Mouse (Mus musculus) heart, embryonic 11.5 days (tissue): ENCODE data around the gene Taf10. TPM values are rescaled to one million over a fixed set of nuclear protein-coding genes. Genes with fewer than 3 reads are reported as not detected.
"Not testable (repeated sequence)": the region's sequence is repeated elsewhere in the genome, so short reads cannot be mapped to it uniquely, and the experiment has no call there.

Source experiments
- ATAC-seq: fragments of 200-750 bp; cut with Nextera tagmentation; replicated peaks from 2 replicates; pipeline ENCODE4 v1.8.0; 2017; ENCODE audit warnings: moderate library complexity; ENCODE audit not compliant: insufficient number of reproducible peaks, low FRiP score, low TSS enrichment
- H3K27ac ChIP-seq: fragments of 300-500 bp; sonication (generic); 2 replicates; pipeline ENCODE4 v1.5.1; 2014; ENCODE audit warnings: mild to moderate bottlenecking, low read depth, low read length
- H3K27me3 ChIP-seq: fragments of 300-500 bp; sonication (generic); 2 replicates; pipeline ENCODE4 v1.6.1; 2014; ENCODE audit warnings: mild to moderate bottlenecking, low read length, mixed read lengths; ENCODE audit not compliant: control insufficient read depth, insufficient read depth
- H3K36me3 ChIP-seq: fragments of 300-500 bp; sonication (generic); 2 replicates; pipeline ENCODE4 v1.6.1; 2014; ENCODE audit warnings: mild to moderate bottlenecking, low read length, moderate library complexity, mixed read lengths; ENCODE audit not compliant: control insufficient read depth, insufficient read depth
- H3K4me1 ChIP-seq: fragments of 300-500 bp; sonication (generic); 2 replicates; pipeline ENCODE4 v1.6.1; 2014; ENCODE audit warnings: low read length; ENCODE audit not compliant: control insufficient read depth, insufficient read depth
- H3K4me2 ChIP-seq: fragments of 300-500 bp; sonication (generic); 2 replicates; pipeline ENCODE4 v1.6.1; 2014; ENCODE audit warnings: mild to moderate bottlenecking, moderate library complexity
- H3K4me3 ChIP-seq: fragments of 300-500 bp; sonication (generic); 2 replicates; pipeline ENCODE4 v1.5.1; 2014; ENCODE audit warnings: low read depth, low read length
- H3K9ac ChIP-seq: fragments of 300-500 bp; sonication (generic); 2 replicates; pipeline ENCODE4 v1.6.1; 2014; ENCODE audit warnings: mild to moderate bottlenecking, low read depth, low read length, moderate library complexity
- H3K9me3 ChIP-seq: fragments of 300-500 bp; sonication (generic); replicated peaks from 2 replicates; pipeline ENCODE4 v1.6.1; 2016; ENCODE audit warnings: low read length; ENCODE audit not compliant: control insufficient read depth
- WGBS: fragments of 180-500 bp; shearing (Covaris S2); extraction: QIAGEN DNeasy Blood & Tissue Kit; methylation state at CpG from one replicate; pipeline ENCODE4 v1.1.7; 2014; ENCODE audit not compliant: insufficient replicate concordance; 5-methylcytosine and 5-hydroxymethylcytosine counted together
- polyA plus RNA-seq: library from polyadenylated mRNA; unstranded; fragments of >200 nt; fragmentation: Nextera tagmentation; extraction: Ambion mirVana; gene quantifications from 2 replicates; pipeline ENCODE4 v1.2.1, GENCODE M21; 2014

Gene Taf10
- polyA plus RNA-seq, 1 experiment from 2014 or later: 161 TPM

DNA sequence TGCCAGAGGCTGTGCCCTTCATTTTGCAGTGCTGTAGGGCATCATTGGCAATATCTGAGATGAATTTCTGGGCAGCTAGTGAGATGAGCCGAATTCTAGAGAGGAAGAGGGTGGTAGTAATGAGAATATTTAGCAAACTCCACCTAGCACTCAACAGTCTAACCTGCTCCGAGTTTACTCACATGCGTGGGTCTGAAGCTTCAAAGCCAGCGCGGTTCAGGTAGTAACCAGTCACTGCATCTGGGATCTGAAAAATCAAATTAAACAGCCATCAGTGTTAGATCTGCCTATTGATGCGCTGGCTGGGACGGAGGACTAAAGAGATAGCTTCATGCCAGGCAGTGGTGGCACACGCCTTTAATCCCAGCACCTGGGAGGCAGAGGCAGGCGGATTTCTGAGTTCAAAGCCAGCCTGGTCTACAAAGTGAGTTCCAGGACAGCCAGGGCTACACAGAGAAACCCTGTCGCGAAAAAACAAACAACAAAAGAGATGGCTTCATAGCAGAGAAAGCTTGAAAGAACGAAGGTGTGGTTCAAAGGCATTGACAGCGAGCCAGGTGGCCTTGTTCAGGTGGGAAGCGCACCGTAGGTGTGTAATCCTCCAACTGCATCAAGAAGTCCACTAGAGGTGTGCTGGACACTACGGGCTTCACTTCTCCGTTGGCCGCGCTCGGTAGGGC, 775 bp downstream of the Taf10 start:
- Histone ChIP-seq H3K27ac (peak overlapping the region; percentile 89), H3K36me3 (peaks cover 19% of the 10 kb centered on the region), H3K4me1 (peaks cover 16% of the 10 kb centered on the region), H3K4me3 (peak overlapping the region; percentile 88), H3K4me2 (peak overlapping the region; percentile 85), H3K9ac (peak overlapping the region; percentile 90)
- 33% methylated on average over 20 of the region's 20 CpGs for WGBS
- not testable (repeated sequence) for H3K27me3 ChIP-seq, ATAC-seq, H3K9me3 ChIP-seq

DNA sequence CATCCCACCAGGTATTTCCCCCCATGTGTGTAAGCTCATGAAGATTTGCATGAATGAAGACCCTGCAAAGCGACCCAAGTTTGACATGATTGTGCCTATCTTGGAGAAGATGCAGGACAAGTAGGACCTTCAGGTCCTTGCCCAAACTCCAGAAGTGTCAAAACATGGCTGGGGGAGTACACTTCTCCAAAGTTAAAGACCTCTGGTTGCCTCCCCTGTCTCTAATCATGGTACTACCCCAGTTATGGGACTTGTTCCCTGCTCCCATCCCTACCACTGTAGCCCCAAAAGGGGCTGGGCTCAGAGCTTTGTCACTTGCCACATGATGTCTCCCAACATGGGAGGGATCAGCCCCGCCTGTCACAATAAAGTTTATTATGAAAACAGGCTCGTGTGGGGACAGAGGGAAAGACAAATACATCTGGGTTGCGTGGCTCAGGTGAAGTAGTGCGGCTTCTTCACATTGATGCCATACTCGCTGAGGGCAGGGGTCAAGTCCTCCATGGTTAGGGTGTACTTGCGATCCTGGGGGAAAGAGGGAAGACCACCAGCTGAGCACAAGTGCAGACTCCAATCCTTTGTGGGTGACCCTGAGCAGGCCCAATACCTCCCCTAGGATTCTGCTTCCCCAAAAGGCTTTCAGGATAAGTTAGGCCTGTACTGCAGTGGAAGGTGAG, 1.5 kb downstream of the Taf10 start:
- not testable (repeated sequence) for H3K27ac ChIP-seq, H3K9me3 ChIP-seq, H3K4me3 ChIP-seq, H3K27me3 ChIP-seq, ATAC-seq, H3K9ac ChIP-seq
- Histone ChIP-seq H3K36me3 (peaks cover 19% of the 10 kb centered on the region), H3K4me2 (peak overlapping the region; percentile 85), H3K4me1 (peaks cover 21% of the 10 kb centered on the region)
- 83% methylated on average over 7 of the region's 7 CpGs for WGBS

GRCm38 (mm10) chr7:105741978-105742377, 2.2 kb downstream of the Taf10 start:
- Histone ChIP-seq H3K9me3 (no peaks in the 10 kb centered on the region), H3K27ac (no peak overlapping the region), H3K9ac (no peak overlapping the region), H3K4me3 (no peak overlapping the region), H3K27me3 (no peaks in the 10 kb centered on the region), H3K4me2 (no peak overlapping the region), H3K4me1 (peaks cover 22% of the 10 kb centered on the region), H3K36me3 (peaks cover 19% of the 10 kb centered on the region)
- ATAC-seq: no peak
- 87% methylated on average over 9 of the region's 9 CpGs for whole genome bisulfite sequencing

GRCm38 (mm10) chr7:105740851-105741250, 3.3 kb downstream of the Taf10 start:
- Histone ChIP-seq H3K9ac (no peak overlapping the region), H3K4me3 (no peak overlapping the region), H3K36me3 (peaks cover 19% of the 10 kb centered on the region), H3K9me3 (no peaks in the 10 kb centered on the region), H3K27me3 (no peaks in the 10 kb centered on the region), H3K27ac (no peak overlapping the region), H3K4me1 (peaks cover 22% of the 10 kb centered on the region), H3K4me2 (no peak overlapping the region)
- WGBS: 87% methylated on average over 6 of the region's 6 CpGs
- no peak for ATAC-seq

- WGBS: 93% methylated on average over 13 of the region's 13 CpGs
- Histone ChIP-seq H3K27ac (no peak overlapping the region), H3K4me2 (no peak overlapping the region), H3K9ac (no peak overlapping the region), H3K4me3 (no peak overlapping the region), H3K4me1 (peaks cover 24% of the 10 kb centered on the region), H3K9me3 (no peaks in the 10 kb centered on the region), H3K36me3 (peaks cover 19% of the 10 kb centered on the region), H3K27me3 (no peaks in the 10 kb centered on the region)
- ATAC-seq: no peak
These were observed 3.9 kb downstream of the Taf10 start for GRCm38 (mm10) chr7:105740089-105740795.

GRCm38 (mm10) chr7:105738948-105739347, 5.2 kb downstream of the Taf10 start:
- peak overlapping the region; percentile 78 for H3K4me2 ChIP-seq
- WGBS: 7% methylated on average over 3 of the region's 3 CpGs
- H3K9ac ChIP-seq: peak overlapping the region; percentile 61; the same call in 1 of the 2 replicates
- H3K9me3 ChIP-seq: no peaks in the 10 kb centered on the region
- H3K4me3 ChIP-seq: peak overlapping the region; percentile 71
- peak overlapping the region; percentile 97 for H3K27ac ChIP-seq
- H3K4me1 ChIP-seq: peaks cover 26% of the 10 kb centered on the region
- no peaks in the 10 kb centered on the region for H3K27me3 ChIP-seq
- peaks cover 23% of the 10 kb centered on the region for H3K36me3 ChIP-seq
- ATAC-seq: peak; percentile 73

- Histone ChIP-seq H3K27me3 (no peaks in the 10 kb centered on the region), H3K9ac (peak overlapping the region; percentile 61; the same call in 1 of the 2 replicates), H3K4me3 (peak overlapping the region; percentile 71), H3K36me3 (peaks cover 28% of the 10 kb centered on the region), H3K4me2 (peak overlapping the region; percentile 78), H3K27ac (peak overlapping the region; percentile 97), H3K9me3 (no peaks in the 10 kb centered on the region), H3K4me1 (peaks cover 24% of the 10 kb centered on the region)
- no peak for ATAC-seq
- 48% methylated on average over 2 of the region's 2 CpGs for WGBS
These were observed 5.9 kb downstream of the Taf10 start for GRCm38 (mm10) chr7:105738286-105738685.

DNA sequence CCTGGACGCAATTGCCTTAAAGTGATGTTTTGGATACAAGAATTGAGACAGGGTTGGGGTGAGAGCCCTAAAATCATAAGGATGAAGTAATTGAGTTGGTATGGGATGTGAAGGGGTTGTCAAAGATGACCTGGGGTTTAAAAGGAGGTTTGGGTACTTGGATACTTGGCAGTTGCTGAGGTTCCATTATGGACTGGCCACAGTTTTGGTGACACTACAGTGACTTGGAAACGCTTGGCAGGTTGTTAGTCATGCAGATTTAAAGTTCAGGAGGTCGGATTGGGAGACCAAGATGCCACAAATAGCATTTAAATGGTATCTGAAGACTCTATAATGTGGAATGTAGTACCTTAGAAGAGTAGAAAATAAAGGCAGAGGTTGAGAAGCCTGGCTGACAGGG, 6.5 kb downstream of the Taf10 start:
- peak overlapping the region; percentile 71 for H3K4me3 ChIP-seq
- 20% methylated on average over 3 of the region's 3 CpGs for WGBS
- H3K36me3 ChIP-seq: peaks cover 31% of the 10 kb centered on the region
- peaks cover 23% of the 10 kb centered on the region for H3K4me1 ChIP-seq
- H3K27me3 ChIP-seq: no peaks in the 10 kb centered on the region
- H3K4me2 ChIP-seq: peak overlapping the region; percentile 78
- H3K27ac ChIP-seq: peak overlapping the region; percentile 97
- ATAC-seq: no peak
- H3K9ac ChIP-seq: peak overlapping the region; percentile 98
- H3K9me3 ChIP-seq: no peaks in the 10 kb centered on the region
